Mouse (Mus musculus) B cell, adult (primary cell): Measurements from ENCODE around the gene Slc35g1. TPM values are rescaled to one million over a fixed set of nuclear protein-coding genes. Genes with fewer than 3 reads are reported as not detected.

Experiments used
- total RNA-seq: library from RNA; stranded (reverse); gene quantifications from 4 replicates; pipeline ENCODE4 v1.2.4, GENCODE M21; 2023; ENCODE audit not compliant: inconsistent age

Slc35g1 gene
- 0.63 to 1.4 TPM (median 1.3 TPM) in 4 replicates for total RNA-seq

DNA sequence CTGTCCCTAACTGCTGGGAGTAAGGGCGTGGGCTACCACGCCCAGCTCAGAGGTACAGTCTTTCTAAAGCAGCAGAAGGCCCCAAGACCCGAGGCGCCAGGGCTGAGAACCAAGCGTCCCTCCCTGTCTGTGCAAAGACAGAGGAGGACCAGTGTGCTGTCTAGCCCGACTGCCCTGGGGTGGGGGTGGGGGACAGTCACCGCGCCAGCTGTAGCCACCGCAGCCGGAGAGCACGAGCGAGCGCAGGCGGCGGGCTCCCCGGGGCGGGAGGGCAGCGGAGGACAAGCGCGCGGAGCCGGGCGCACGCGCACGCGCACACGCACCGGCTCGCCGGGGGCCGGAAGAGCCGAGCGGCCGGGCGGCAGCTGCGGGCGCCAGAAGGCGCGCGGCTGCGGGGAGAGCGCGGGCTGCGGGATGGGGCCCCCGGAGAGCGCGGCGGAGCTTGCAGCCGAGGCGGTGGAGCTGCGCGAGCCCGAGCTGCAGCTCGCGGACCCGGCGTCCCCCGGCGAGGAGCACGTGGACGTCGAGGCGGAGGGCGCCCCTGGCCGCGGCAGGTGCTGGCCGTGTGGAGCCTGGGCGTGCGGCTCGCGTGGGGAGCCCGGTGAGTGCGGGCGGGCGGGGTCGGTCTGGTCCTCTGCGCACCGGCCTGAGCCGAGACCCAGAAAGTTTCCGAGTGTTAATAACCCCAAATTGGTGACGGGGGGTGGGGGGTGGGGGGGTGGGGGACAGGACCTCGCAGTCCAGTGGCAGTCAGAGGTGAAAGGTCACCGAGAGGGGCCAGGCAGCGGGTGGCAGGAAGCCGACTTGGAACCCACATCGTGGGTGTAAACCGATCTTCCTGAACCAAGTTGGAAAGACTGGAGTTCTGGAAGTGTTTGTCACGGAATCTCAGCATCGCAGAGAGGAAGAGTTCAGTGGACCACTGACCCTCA lies at the start of gene Slc35g1:
TSS of gene Slc35g1 (plus strand) at position 280 of the 932 bp plus-strand sequence.

Other genes with a start within 250 kb of the Slc35g1 start
- gene Fra10ac1, start 171.8 kb upstream of the Slc35g1 start, total RNA-seq = 21.7 to 25.1 TPM (median 23.3 TPM) in 4 replicates
- not detected in 4 replicates for gene Lgi1, start 131.4 kb upstream of the Slc35g1 start, total RNA-seq
- not detected in 4 replicates for gene Plce1, start 85.1 kb downstream of the Slc35g1 start, total RNA-seq